Comparison of ENCODE assay signal across 8 mouse cellular contexts in the genomic region with DNA sequence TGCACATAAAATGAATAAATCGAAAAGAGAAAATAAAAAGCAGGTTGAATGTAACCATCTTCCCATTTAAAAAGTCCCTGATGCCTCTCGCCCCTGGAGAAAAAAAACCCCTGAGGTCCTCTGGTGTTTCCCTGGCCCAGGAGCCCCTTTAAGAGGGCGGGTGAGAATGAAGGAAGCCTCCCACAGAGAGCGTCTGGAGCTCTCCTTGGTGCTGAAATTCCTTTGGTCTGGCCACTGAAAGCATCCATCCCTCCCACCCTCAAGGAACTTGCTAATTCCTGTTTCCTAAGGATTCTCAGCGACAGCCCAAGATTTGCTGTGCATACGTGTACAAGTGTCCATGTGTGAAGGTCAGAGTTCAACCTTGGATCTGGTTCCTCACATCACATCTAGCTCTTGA. TPM values are rescaled to one million over a fixed set of nuclear protein-coding genes. Genes with fewer than 3 reads are reported as not detected.
DNase-seq lines count a peak whose midpoint lies in the region; ATAC-seq lines count a peak whose summit lies in the region.

No protein-coding gene starts in this region.

- no peaks in the 10 kb centered on the region for H3K9me3 ChIP-seq in forebrain, embryonic 11.5 days (ENCODE audit: control insufficient read depth, low read length)
- H3K9me3 ChIP-seq in forebrain, embryonic 13.5 days (replicated peaks) = no peaks in the 10 kb centered on the region
- H3K9me3 ChIP-seq in limb, embryonic 11.5 days (ENCODE audit: control insufficient read depth, low read length) = no peaks in the 10 kb centered on the region

- H3K4me2 ChIP-seq in forebrain, embryonic 11.5 days (ENCODE audit: low read depth, low read length, severe bottlenecking) = no peak overlapping the region
- H3K4me2 ChIP-seq in forebrain, embryonic 13.5 days = no peak overlapping the region
- no peak overlapping the region for H3K4me2 ChIP-seq in limb, embryonic 11.5 days (ENCODE audit: low read depth, severe bottlenecking)

- no peak for ATAC-seq in forebrain, embryonic 11.5 days (replicated peaks; ENCODE audit: low FRiP score)
- no peak for ATAC-seq in forebrain, embryonic 13.5 days
- no peak for ATAC-seq in limb, embryonic 11.5 days (ENCODE audit: insufficient number of reproducible peaks, low FRiP score, low TSS enrichment, low read depth)

- WGBS in forebrain, embryonic 11.5 days = 16% methylated on average over 6 of the region's 6 CpGs
- 15% methylated on average over 6 of the region's 6 CpGs for WGBS in forebrain, embryonic 13.5 days
- 7% methylated on average over 6 of the region's 6 CpGs for WGBS in limb, embryonic 11.5 days

- H3K4me3 ChIP-seq in forebrain, embryonic 11.5 days (ENCODE audit: low read depth, low read length) = no peak overlapping the region
- no peak overlapping the region for H3K4me3 ChIP-seq in forebrain, embryonic 13.5 days
- no peak overlapping the region for H3K4me3 ChIP-seq in limb, embryonic 11.5 days (ENCODE audit: low read depth, low read length)

- H3K9ac ChIP-seq in forebrain, embryonic 11.5 days (ENCODE audit: low read length) = no peak overlapping the region
- no peak overlapping the region for H3K9ac ChIP-seq in forebrain, embryonic 13.5 days
- no peak overlapping the region for H3K9ac ChIP-seq in limb, embryonic 11.5 days (ENCODE audit: low read length)

- no peaks in the 10 kb centered on the region for H3K36me3 ChIP-seq in forebrain, embryonic 11.5 days (ENCODE audit: control insufficient read depth, insufficient read depth, low read length)
- no peaks in the 10 kb centered on the region for H3K36me3 ChIP-seq in forebrain, embryonic 13.5 days (ENCODE audit: poor library complexity, severe bottlenecking)
- no peaks in the 10 kb centered on the region for H3K36me3 ChIP-seq in limb, embryonic 11.5 days (ENCODE audit: control insufficient read depth, insufficient read depth, low read length)

- H3K4me1 ChIP-seq in forebrain, embryonic 11.5 days (replicated peaks; ENCODE audit: control insufficient read depth, insufficient read depth, low read length) = peaks cover 3% of the 10 kb centered on the region; the same call in 1 of the 2 replicates
- H3K4me1 ChIP-seq in forebrain, embryonic 13.5 days = peaks cover 10% of the 10 kb centered on the region
- peaks cover 9% of the 10 kb centered on the region for H3K4me1 ChIP-seq in limb, embryonic 11.5 days (ENCODE audit: control insufficient read depth, insufficient read depth, low read length)

- H3K27me3 ChIP-seq in forebrain, embryonic 11.5 days (ENCODE audit: control insufficient read depth, insufficient read depth, low read length) = no peaks in the 10 kb centered on the region
- 0 out of 2 replicates have a peak, but pooled peaks cover 7% of the 10 kb centered on the region for H3K27me3 ChIP-seq in forebrain, embryonic 13.5 days
- no peaks in the 10 kb centered on the region for H3K27me3 ChIP-seq in limb, embryonic 11.5 days (ENCODE audit: control insufficient read depth, insufficient read depth, low read length)

- DNase-seq in forebrain, embryonic 11.5 days (ENCODE audit: low spot score) = peak; percentile 80
- peak; percentile 59 to 67 for DNase-seq in B cell, adult 2 months
- DNase-seq in embryo, embryonic 11.5 days (ENCODE audit: low read depth, low spot score) = peak; percentile 63
- DNase-seq in limb, embryonic 11.5 days (ENCODE audit: low spot score) = peak; percentile 85
- DNase-seq in retina, postnatal 1 day = peak; percentile 72
- DNase-seq in frontal cortex, adult 2 months (ENCODE audit: extremely low spot score in 1 of 2, low spot score in 1 of 2) = no peak
- no peak for DNase-seq in layer of hippocampus, adult 9-10 months (ENCODE audit: low spot score)

- no peak overlapping the region for H3K27ac ChIP-seq in forebrain, embryonic 11.5 days (ENCODE audit: low read depth, low read length)
- H3K27ac ChIP-seq in forebrain, embryonic 13.5 days = no peak overlapping the region
- H3K27ac ChIP-seq in limb, embryonic 11.5 days (replicated peaks; ENCODE audit: low read depth, low read length) = no peak overlapping the region

RNA-seq across cellular contexts. Expression of gene Dot1l, which starts 6.4 kb away (rescaled TPM):
- 34.5 and 34.9 TPM in 2 replicates for polyA plus RNA-seq in forebrain, embryonic 11.5 days (2014; fragmentation: Nextera tagmentation; extraction: Ambion mirVana)
- 19.9 and 21.1 TPM in 2 replicates for polyA plus RNA-seq in forebrain, embryonic 13.5 days (2015; fragmentation: Nextera tagmentation; extraction: Ambion mirVana)
- polyA plus RNA-seq in limb, embryonic 11.5 days (2014; fragmentation: Nextera tagmentation; extraction: Ambion mirVana) = 23.0 and 27.8 TPM in 2 replicates
- 74.8 and 79.5 TPM in 2 replicates for polyA plus RNA-seq in frontal cortex, adult 2 months (2012; rRNA removed)

RNA-seq across cellular contexts. Expression of gene Ap3d1, which starts 6.5 kb away (rescaled TPM):
- 84.2 and 86.3 TPM in 2 replicates for polyA plus RNA-seq in forebrain, embryonic 11.5 days (2014; fragmentation: Nextera tagmentation; extraction: Ambion mirVana)
- 80.2 and 82.9 TPM in 2 replicates for polyA plus RNA-seq in forebrain, embryonic 13.5 days (2015; fragmentation: Nextera tagmentation; extraction: Ambion mirVana)
- polyA plus RNA-seq in limb, embryonic 11.5 days (2014; fragmentation: Nextera tagmentation; extraction: Ambion mirVana) = 67.8 and 68.5 TPM in 2 replicates
- 161 and 170 TPM in 2 replicates for polyA plus RNA-seq in frontal cortex, adult 2 months (2012; rRNA removed)

RNA-seq across cellular contexts. Expression of gene Izumo4, which starts 46.6 kb away (rescaled TPM):
- polyA plus RNA-seq in forebrain, embryonic 11.5 days (2014; fragmentation: Nextera tagmentation; extraction: Ambion mirVana) = 4.8 and 7.2 TPM in 2 replicates
- polyA plus RNA-seq in forebrain, embryonic 13.5 days (2015; fragmentation: Nextera tagmentation; extraction: Ambion mirVana) = 24.5 and 26.3 TPM in 2 replicates
- polyA plus RNA-seq in limb, embryonic 11.5 days (2014; fragmentation: Nextera tagmentation; extraction: Ambion mirVana) = 4.8 and 5.0 TPM in 2 replicates
- polyA plus RNA-seq in frontal cortex, adult 2 months (2012; rRNA removed) = 99.6 and 108 TPM in 2 replicates

RNA-seq across cellular contexts. Expression of gene Mob3a, which starts 46.8 kb away (rescaled TPM):
- polyA plus RNA-seq in forebrain, embryonic 11.5 days (2014; fragmentation: Nextera tagmentation; extraction: Ambion mirVana) = 57.9 and 61.1 TPM in 2 replicates
- 47.9 and 51.6 TPM in 2 replicates for polyA plus RNA-seq in forebrain, embryonic 13.5 days (2015; fragmentation: Nextera tagmentation; extraction: Ambion mirVana)
- polyA plus RNA-seq in limb, embryonic 11.5 days (2014; fragmentation: Nextera tagmentation; extraction: Ambion mirVana) = 44.0 and 48.6 TPM in 2 replicates
- 9.1 and 10.6 TPM in 2 replicates for polyA plus RNA-seq in frontal cortex, adult 2 months (2012; rRNA removed)

RNA-seq across cellular contexts. Expression of gene Sf3a2, which starts 49.4 kb away (rescaled TPM):
- polyA plus RNA-seq in forebrain, embryonic 11.5 days (2014; fragmentation: Nextera tagmentation; extraction: Ambion mirVana) = 116 and 119 TPM in 2 replicates
- 63.5 and 67.3 TPM in 2 replicates for polyA plus RNA-seq in forebrain, embryonic 13.5 days (2015; fragmentation: Nextera tagmentation; extraction: Ambion mirVana)
- 122 and 130 TPM in 2 replicates for polyA plus RNA-seq in limb, embryonic 11.5 days (2014; fragmentation: Nextera tagmentation; extraction: Ambion mirVana)
- 42.2 and 50.7 TPM in 2 replicates for polyA plus RNA-seq in frontal cortex, adult 2 months (2012; rRNA removed)

Comparison
In these comparisons a context has a peak if more than half of its experiments do, and no peak if none do; other contexts are left out.
1. DNase-seq: peak in forebrain, embryonic 11.5 days (single experiment), B cell, adult 2 months (2 of 2), embryo, embryonic 11.5 days (single experiment), limb, embryonic 11.5 days (single experiment) and retina, postnatal 1 day (single experiment); none in frontal cortex, adult 2 months (0 of 2) and layer of hippocampus, adult 9-10 months (single experiment).